Mouse (Mus musculus): ENCODE measurements around the gene Fgf6. TPM values are rescaled to one million over a fixed set of nuclear protein-coding genes. Genes with fewer than 3 reads are reported as not detected.

The Fgf6 gene
- polyA plus RNA-seq, 2 experiments: not detected

- TF ChIP-seq CTCF (IDR thresholded peaks at IDR 0.05; ENCODE audit: low read depth) (no peak), EP300 (IDR thresholded peaks at IDR 0.05; ENCODE audit: low read depth) (no peak)
- no peak overlapping the region for H3K27ac ChIP-seq
- H3K4me1 ChIP-seq (replicated peaks; ENCODE audit: control insufficient read depth in 2 of 2, insufficient read depth in 2 of 2, low read length in 1 of 2): no peaks in the 10 kb centered on the region
- no peak for DNase-seq (ENCODE audit: low read depth in 3 of 3, low spot score in 3 of 3)
- H3K4me3 ChIP-seq (ENCODE audit: insufficient read depth in 1 of 2, low read depth in 2 of 2, low read length in 2 of 2): no peak overlapping the region
- no peak overlapping the region for H3K9ac ChIP-seq (replicated peaks)
- H3K36me3 ChIP-seq (replicated peaks; ENCODE audit: control insufficient read depth, insufficient read depth, low read depth): no peaks in the 10 kb centered on the region
- WGBS (ENCODE audit: insufficient replicate concordance): 34% methylated on average over 6 of the region's 6 CpGs
- no peak overlapping the region for H3K4me2 ChIP-seq (ENCODE audit: low read depth)
- ATAC-seq (ENCODE audit: insufficient read depth): no peak
- no peaks in the 10 kb centered on the region for H3K9me3 ChIP-seq (ENCODE audit: control insufficient read depth, low read length)
- H3K27me3 ChIP-seq (ENCODE audit: control insufficient read depth, insufficient read depth, low read length): no peaks in the 10 kb centered on the region
Observed at GRCm38 (mm10) chr6:127044909-127045308, 29.5 kb downstream of the Fgf6 start.

- H3K27me3 ChIP-seq (ENCODE audit: control insufficient read depth, insufficient read depth, low read length): no peaks in the 10 kb centered on the region
- no peak overlapping the region for H3K27ac ChIP-seq
- no peaks in the 10 kb centered on the region for H3K9me3 ChIP-seq (ENCODE audit: control insufficient read depth, low read length)
- WGBS (ENCODE audit: insufficient replicate concordance): 56% methylated on average over 4 of the region's 4 CpGs
- H3K4me3 ChIP-seq (ENCODE audit: insufficient read depth in 1 of 2, low read depth in 2 of 2, low read length in 2 of 2): no peak overlapping the region
- no peaks in the 10 kb centered on the region for H3K36me3 ChIP-seq (replicated peaks; ENCODE audit: control insufficient read depth, insufficient read depth, low read depth)
- H3K9ac ChIP-seq (replicated peaks): no peak overlapping the region
- ATAC-seq (ENCODE audit: insufficient read depth) (no peak), DNase-seq (ENCODE audit: low read depth in 3 of 3, low spot score in 3 of 3) (no peak)
- TF ChIP-seq CTCF (IDR thresholded peaks at IDR 0.05; ENCODE audit: low read depth): no peak
- TF ChIP-seq EP300 (IDR thresholded peaks at IDR 0.05; ENCODE audit: low read depth): no peak
- H3K4me1 ChIP-seq (replicated peaks; ENCODE audit: control insufficient read depth in 2 of 2, insufficient read depth in 2 of 2, low read length in 1 of 2): no peaks in the 10 kb centered on the region
- no peak overlapping the region for H3K4me2 ChIP-seq (ENCODE audit: low read depth)
Observed at GRCm38 (mm10) chr6:127050847-127051246, 35.5 kb downstream of the Fgf6 start.

GRCm38 (mm10) chr6:127056990-127057588 lies 41.7 kb downstream of the Fgf6 start:
- no peak for DNase-seq (ENCODE audit: low read depth in 3 of 3, low spot score in 3 of 3)
- 61% methylated on average over 12 of the region's 12 CpGs for WGBS (ENCODE audit: insufficient replicate concordance)
- no peak overlapping the region for H3K9ac ChIP-seq (replicated peaks)
- no peak overlapping the region for H3K27ac ChIP-seq
- no peaks in the 10 kb centered on the region for H3K27me3 ChIP-seq (ENCODE audit: control insufficient read depth, insufficient read depth, low read length)
- ATAC-seq (ENCODE audit: insufficient read depth): no peak
- TF ChIP-seq CTCF (IDR thresholded peaks at IDR 0.05; ENCODE audit: low read depth): no peak
- no peak for TF ChIP-seq EP300 (IDR thresholded peaks at IDR 0.05; ENCODE audit: low read depth)
- no peak overlapping the region for H3K4me2 ChIP-seq (ENCODE audit: low read depth)
- no peak overlapping the region for H3K4me3 ChIP-seq (ENCODE audit: insufficient read depth in 1 of 2, low read depth in 2 of 2, low read length in 2 of 2)
- H3K9me3 ChIP-seq (ENCODE audit: control insufficient read depth, low read length): no peaks in the 10 kb centered on the region
- H3K36me3 ChIP-seq (replicated peaks; ENCODE audit: control insufficient read depth, insufficient read depth, low read depth): no peaks in the 10 kb centered on the region
- H3K4me1 ChIP-seq (replicated peaks; ENCODE audit: control insufficient read depth in 2 of 2, insufficient read depth in 2 of 2, low read length in 1 of 2): no peaks in the 10 kb centered on the region

- no peaks in the 10 kb centered on the region for H3K36me3 ChIP-seq (replicated peaks; ENCODE audit: control insufficient read depth, insufficient read depth, low read depth)
- no peak overlapping the region for H3K4me3 ChIP-seq (ENCODE audit: insufficient read depth in 1 of 2, low read depth in 2 of 2, low read length in 2 of 2)
- no peak overlapping the region for H3K27ac ChIP-seq
- TF ChIP-seq EP300 (IDR thresholded peaks at IDR 0.05; ENCODE audit: low read depth): no peak
- no peak for TF ChIP-seq CTCF (IDR thresholded peaks at IDR 0.05; ENCODE audit: low read depth)
- no peaks in the 10 kb centered on the region for H3K9me3 ChIP-seq (ENCODE audit: control insufficient read depth, low read length)
- H3K27me3 ChIP-seq (ENCODE audit: control insufficient read depth, insufficient read depth, low read length): no peaks in the 10 kb centered on the region
- H3K9ac ChIP-seq (replicated peaks): no peak overlapping the region
- ATAC-seq (ENCODE audit: insufficient read depth) (no peak), DNase-seq (ENCODE audit: low read depth in 3 of 3, low spot score in 3 of 3) (no peak)
- no peak overlapping the region for H3K4me2 ChIP-seq (ENCODE audit: low read depth)
- WGBS (ENCODE audit: insufficient replicate concordance): 61% methylated on average over 4 of the region's 4 CpGs
- no peaks in the 10 kb centered on the region for H3K4me1 ChIP-seq (replicated peaks; ENCODE audit: control insufficient read depth in 2 of 2, insufficient read depth in 2 of 2, low read length in 1 of 2)
Observed at GRCm38 (mm10) chr6:127059975-127060374, 44.6 kb downstream of the Fgf6 start.

GRCm38 (mm10) chr6:127063915-127064314 lies 48.5 kb downstream of the Fgf6 start:
- Histone ChIP-seq H3K9ac (replicated peaks) (no peak overlapping the region), H3K36me3 (replicated peaks; ENCODE audit: control insufficient read depth, insufficient read depth, low read depth) (no peaks in the 10 kb centered on the region), H3K4me3 (ENCODE audit: insufficient read depth in 1 of 2, low read depth in 2 of 2, low read length in 2 of 2) (no peak overlapping the region), H3K9me3 (ENCODE audit: control insufficient read depth, low read length) (no peaks in the 10 kb centered on the region), H3K27ac (no peak overlapping the region), H3K4me2 (ENCODE audit: low read depth) (no peak overlapping the region), H3K4me1 (replicated peaks; ENCODE audit: control insufficient read depth in 2 of 2, insufficient read depth in 2 of 2, low read length in 1 of 2) (no peaks in the 10 kb centered on the region), H3K27me3 (ENCODE audit: control insufficient read depth, insufficient read depth, low read length) (no peaks in the 10 kb centered on the region)
- 52% methylated on average over 3 of the region's 3 CpGs for WGBS (ENCODE audit: insufficient replicate concordance)
- no peak for DNase-seq (ENCODE audit: low read depth in 3 of 3, low spot score in 3 of 3)
- no peak for ATAC-seq (ENCODE audit: insufficient read depth)
- TF ChIP-seq EP300 (IDR thresholded peaks at IDR 0.05; ENCODE audit: low read depth): no peak
- no peak for TF ChIP-seq CTCF (IDR thresholded peaks at IDR 0.05; ENCODE audit: low read depth)

All from liver, embryonic 14.5 days (tissue).